Mouse (Mus musculus) myocyte (in vitro differentiated cells): ENCODE results near the gene Tmem171.

Experiments used
- MYOG ChIP-seq, 3 experiments: IDR thresholded peaks; one replicate each; pipeline ENCODE4 v1.6.1; 2011; ENCODE audit warnings: control low read depth in 2 of 3, low read depth in 2 of 3, mild to moderate bottlenecking in 2 of 3; ENCODE audit not compliant: insufficient read length in 2 of 3, control insufficient read depth in 1 of 3, insufficient read depth in 1 of 3
- POLR2A ChIP-seq: IDR thresholded peaks from one replicate; pipeline ENCODE4 v1.6.1; 2011; ENCODE audit warnings: low read depth, mild to moderate bottlenecking, control low read depth, moderate library complexity; ENCODE audit not compliant: insufficient read length

- TF ChIP-seq POLR2A (no peak), MYOG (IDR thresholded peaks at IDR 0.05; ENCODE audit: control insufficient read depth in 1 of 3, insufficient read depth in 1 of 3, insufficient read length in 2 of 3, low read depth in 2 of 3) (no peak)
Measured at GRCm38 (mm10) chr13:98722296-98722695, 27.7 kb upstream of the Tmem171 start.
